Mouse (Mus musculus) C2C12 (cell line): ENCODE measurements at regions not wholly inside any gene's neighbourhood (a gene's known extent, or its start where the extent isn't known, plus 50 kb on each side); places are given as distances from the start of the nearest gene placed in this dataset.
"Not testable (repeated sequence)": the region's sequence is repeated elsewhere in the genome, so short reads cannot be mapped to it uniquely, and the experiment has no call there.

Experiments
- H3K27me3 ChIP-seq: one replicate; pipeline ENCODE4 v1.6.1; 2011; ENCODE audit not compliant: control insufficient read depth, insufficient read depth, insufficient read length
- H3K36me3 ChIP-seq: one replicate; pipeline ENCODE4 v1.6.1; 2011; ENCODE audit not compliant: control insufficient read depth, insufficient read depth
- H3K4me3 ChIP-seq: one replicate; pipeline ENCODE4 v1.5.1; 2011; ENCODE audit warnings: mild to moderate bottlenecking, control low read depth; ENCODE audit not compliant: poor library complexity, insufficient read depth, severe bottlenecking
- H3K79me2 ChIP-seq: one replicate; pipeline ENCODE4 v1.6.1; 2011; ENCODE audit not compliant: control insufficient read depth, insufficient read depth
- H3K79me3 ChIP-seq: one replicate; pipeline ENCODE4 v1.6.1; 2011; ENCODE audit warnings: low read depth, control low read depth
- H3ac ChIP-seq: one replicate; pipeline ENCODE3; 2011; ENCODE audit warnings: low read depth; ENCODE audit not compliant: control insufficient read depth, insufficient read length
- CEBPB ChIP-seq: IDR thresholded peaks from one replicate; pipeline ENCODE4 v1.6.1; 2011; ENCODE audit warnings: low read depth, mild to moderate bottlenecking, control low read depth, moderate library complexity
- CTCF ChIP-seq: IDR thresholded peaks from one replicate; pipeline ENCODE4 v1.5.1; 2011; ENCODE audit not compliant: control insufficient read depth, insufficient read depth, insufficient read length
- FOSL1 ChIP-seq: IDR thresholded peaks from one replicate; pipeline ENCODE4 v1.8.0; 2011; ENCODE audit warnings: mild to moderate bottlenecking, low read length; ENCODE audit not compliant: poor library complexity, insufficient read depth, severe bottlenecking
- MAX ChIP-seq: IDR thresholded peaks from one replicate; pipeline ENCODE4 v1.6.1; 2011; ENCODE audit warnings: mild to moderate bottlenecking, control low read depth
- MYOD1 ChIP-seq: IDR thresholded peaks from one replicate; pipeline ENCODE4 v1.6.1; 2011; ENCODE audit warnings: low read depth; ENCODE audit not compliant: control insufficient read depth, insufficient read length
- MYOG ChIP-seq: IDR thresholded peaks from one replicate; pipeline ENCODE4 v1.6.1; 2011; ENCODE audit not compliant: control insufficient read depth, insufficient read length; ENCODE audit errors: extremely low read depth
- USF1 ChIP-seq: IDR thresholded peaks from one replicate; pipeline ENCODE4 v1.6.1; 2011; ENCODE audit warnings: low read depth, mild to moderate bottlenecking, control low read depth, moderate library complexity

DNA sequence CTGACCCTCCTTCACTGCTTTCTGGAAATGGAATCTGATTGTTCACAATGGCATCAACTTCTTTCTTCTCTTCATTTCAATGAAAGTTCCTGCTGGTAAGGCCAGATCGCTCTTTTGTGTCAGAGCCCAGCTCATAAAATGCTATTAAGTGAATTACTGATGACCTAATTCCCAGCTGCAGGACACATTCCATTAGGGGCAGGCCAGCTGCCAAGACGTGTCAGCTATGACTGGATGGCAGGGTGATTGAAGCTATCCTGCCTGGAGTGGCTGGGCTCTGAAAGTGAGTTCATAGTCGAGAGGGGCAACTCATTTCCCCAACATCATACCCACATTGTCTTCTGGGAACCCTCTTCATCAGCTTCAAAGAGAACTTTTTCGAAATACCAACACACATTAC is 100.4 kb upstream of the Gap43 start:
- H3K36me3 ChIP-seq, result no peaks in the 10 kb centered on the region
- TF ChIP-seq MYOD1, result peak; percentile 88
- TF ChIP-seq CEBPB, result no peak
- TF ChIP-seq MAX, result no peak
- H3ac ChIP-seq, result no peak overlapping the region
- no peaks in the 10 kb centered on the region for H3K79me3 ChIP-seq
- H3K4me3 ChIP-seq, result no peak overlapping the region
- H3K79me2 ChIP-seq, result no peaks in the 10 kb centered on the region
- H3K27me3 ChIP-seq, result no peaks in the 10 kb centered on the region

DNA sequence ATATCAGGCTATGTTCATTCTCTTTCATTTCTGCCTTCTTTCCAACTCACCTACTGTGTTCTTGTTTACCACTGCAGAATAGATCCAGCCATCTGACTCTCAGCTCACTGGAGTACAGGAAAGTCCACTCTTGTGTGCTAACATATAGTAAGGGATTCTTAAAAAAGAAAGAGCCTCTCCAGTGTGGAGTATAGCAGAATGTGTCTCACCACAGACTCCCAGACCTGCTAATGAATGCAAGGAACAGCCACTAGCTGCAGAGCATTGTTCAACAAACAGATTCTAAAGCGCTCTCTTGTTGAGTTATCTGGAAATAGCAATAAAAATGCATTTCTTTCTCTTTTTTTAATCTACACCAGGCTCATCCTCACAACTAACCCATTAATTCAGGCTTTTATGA is 91.1 kb upstream of the Gap43 start:
- Histone ChIP-seq H3K79me3 (no peaks in the 10 kb centered on the region), H3K36me3 (no peaks in the 10 kb centered on the region), H3K27me3 (no peaks in the 10 kb centered on the region), H3K4me3 (no peak overlapping the region), H3ac (no peak overlapping the region), H3K79me2 (no peaks in the 10 kb centered on the region)
- TF ChIP-seq CTCF, result no peak
- no peak for TF ChIP-seq MYOD1
- no peak for TF ChIP-seq CEBPB
- no peak for TF ChIP-seq USF1
- no peak for TF ChIP-seq MAX
- no peak for TF ChIP-seq MYOG
- no peak for TF ChIP-seq FOSL1

GRCm38 (mm10) chr16:42416673-42417072 is 76.2 kb upstream of the Gap43 start:
- H3K79me3 ChIP-seq, result no peaks in the 10 kb centered on the region
- H3K79me2 ChIP-seq, result no peaks in the 10 kb centered on the region
- H3ac ChIP-seq, result no peak overlapping the region
- H3K4me3 ChIP-seq, result no peak overlapping the region
- TF ChIP-seq MYOG (no peak), MAX (no peak), CEBPB (no peak), CTCF (no peak), MYOD1 (no peak), USF1 (no peak), FOSL1 (no peak)
- no peaks in the 10 kb centered on the region for H3K27me3 ChIP-seq
- H3K36me3 ChIP-seq, result no peaks in the 10 kb centered on the region

- H3ac ChIP-seq, H3K79me3 ChIP-seq, H3K27me3 ChIP-seq, H3K4me3 ChIP-seq, H3K36me3 ChIP-seq, H3K79me2 ChIP-seq: not testable (repeated sequence)
Observed at GRCm38 (mm10) chr16:42412031-42412430, 71.6 kb upstream of the Gap43 start.

- Histone ChIP-seq H3K27me3 (no peaks in the 10 kb centered on the region), H3K79me2 (no peaks in the 10 kb centered on the region), H3K36me3 (no peaks in the 10 kb centered on the region), H3ac (no peak overlapping the region), H3K4me3 (no peak overlapping the region), H3K79me3 (no peaks in the 10 kb centered on the region)
- no peak for TF ChIP-seq MAX
- TF ChIP-seq MYOG, result no peak
- no peak for TF ChIP-seq CEBPB
- no peak for TF ChIP-seq USF1
- no peak for TF ChIP-seq MYOD1
- no peak for TF ChIP-seq CTCF
- TF ChIP-seq FOSL1, result no peak
Observed at GRCm38 (mm10) chr16:42396596-42396995, 56.1 kb upstream of the Gap43 start.
